Mouse (Mus musculus): ENCODE results near the gene Fam53b. TPM values are rescaled to one million over a fixed set of nuclear protein-coding genes. Genes with fewer than 3 reads are reported as not detected.

Gene Fam53b
- polyA plus RNA-seq, 1 experiment from 2014 or later, result 31.2 TPM

DNA sequence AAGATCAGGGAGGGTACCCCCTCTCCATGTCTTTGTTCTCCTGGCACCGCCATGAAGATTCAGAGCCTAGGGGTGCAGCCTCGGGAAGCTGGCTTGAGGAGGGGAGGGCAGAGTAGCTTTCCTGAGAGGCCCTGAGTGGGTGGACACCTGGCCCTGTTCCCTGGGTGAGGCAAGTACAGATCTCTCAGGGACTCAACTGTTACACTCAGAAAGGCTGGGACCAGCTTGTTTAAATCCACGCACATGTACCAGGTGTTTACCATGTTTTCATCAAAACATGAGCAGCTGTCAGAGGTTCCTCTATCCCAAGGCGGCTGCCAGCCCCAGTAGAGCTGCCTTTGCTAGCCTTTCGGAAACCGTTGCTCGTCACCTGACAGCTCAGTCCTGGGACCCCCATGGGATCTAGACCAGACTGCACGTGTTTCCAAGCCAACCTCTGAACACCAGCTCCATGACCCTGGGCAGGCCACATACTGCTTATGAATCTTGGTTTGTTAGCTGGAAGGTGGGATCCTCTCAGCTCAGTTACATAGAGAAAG is 116.4 kb downstream of the Fam53b start:
- TF ChIP-seq EP300 (IDR thresholded peaks at IDR 0.05) (no peak), CTCF (IDR thresholded peaks at IDR 0.05) (no peak)
- 76% methylated on average over 8 of the region's 8 CpGs for WGBS
- H3K4me3 ChIP-seq (ENCODE audit: low read depth, low read length), result no peak overlapping the region

DNA sequence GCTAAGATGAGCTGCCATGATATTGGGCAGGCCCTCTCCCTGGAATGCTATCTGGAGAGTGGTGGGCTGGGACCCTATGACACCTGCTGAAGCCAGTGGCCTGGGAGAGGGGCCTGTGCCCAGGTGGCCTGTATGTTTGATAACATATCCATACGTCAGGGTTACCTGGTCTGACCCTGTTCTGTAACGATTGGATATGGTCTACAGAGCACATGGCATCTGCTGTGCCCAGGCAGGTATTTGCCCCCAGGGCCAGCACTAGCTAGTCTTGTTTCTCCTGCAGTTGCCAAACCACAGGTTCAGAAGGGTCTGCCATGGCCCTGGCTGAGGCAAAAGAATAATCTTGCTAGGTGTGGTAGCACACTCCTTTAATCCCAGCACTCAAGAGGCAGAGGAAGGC is 120.1 kb downstream of the Fam53b start:
- Histone ChIP-seq H3K27me3 (replicated peaks; ENCODE audit: insufficient read depth, low read length) (no peaks in the 10 kb centered on the region), H3K4me2 (replicated peaks; ENCODE audit: low read depth, low read length) (no peak overlapping the region), H3K9me3 (ENCODE audit: low read length) (no peaks in the 10 kb centered on the region), H3K9ac (replicated peaks; ENCODE audit: low read depth) (no peak overlapping the region), H3K4me3 (ENCODE audit: low read depth, low read length) (no peak overlapping the region), H3K27ac (ENCODE audit: low read length) (no peak overlapping the region), H3K4me1 (ENCODE audit: insufficient read depth, low read depth, low read length) (peaks cover 16% of the 10 kb centered on the region; the same call in 1 of the 2 replicates), H3K36me3 (ENCODE audit: insufficient read depth, low read length) (no peaks in the 10 kb centered on the region)
- ATAC-seq (no peak), DNase-seq (ENCODE audit: low spot score) (no peak)
- WGBS, result 100% methylated on average over 2 of the region's 2 CpGs
- no peak for TF ChIP-seq CTCF (IDR thresholded peaks at IDR 0.05)
- TF ChIP-seq EP300 (IDR thresholded peaks at IDR 0.05), result no peak

More for the DNA sequence above, 116.4 kb downstream of the Fam53b start:
- H3K9me3 ChIP-seq (ENCODE audit: low read length), result no peaks in the 10 kb centered on the region
- H3K4me2 ChIP-seq (replicated peaks; ENCODE audit: low read depth, low read length), result no peak overlapping the region
- no peak for DNase-seq (ENCODE audit: low spot score)
- no peak overlapping the region for H3K9ac ChIP-seq (replicated peaks; ENCODE audit: low read depth)
- peaks cover 9% of the 10 kb centered on the region; the same call in 1 of the 2 replicates for H3K4me1 ChIP-seq (ENCODE audit: insufficient read depth, low read depth, low read length)
- no peak overlapping the region for H3K27ac ChIP-seq (ENCODE audit: low read length)
- H3K27me3 ChIP-seq (replicated peaks; ENCODE audit: insufficient read depth, low read length), result no peaks in the 10 kb centered on the region
- H3K36me3 ChIP-seq (ENCODE audit: insufficient read depth, low read length), result no peaks in the 10 kb centered on the region
- ATAC-seq, result no peak

DNA sequence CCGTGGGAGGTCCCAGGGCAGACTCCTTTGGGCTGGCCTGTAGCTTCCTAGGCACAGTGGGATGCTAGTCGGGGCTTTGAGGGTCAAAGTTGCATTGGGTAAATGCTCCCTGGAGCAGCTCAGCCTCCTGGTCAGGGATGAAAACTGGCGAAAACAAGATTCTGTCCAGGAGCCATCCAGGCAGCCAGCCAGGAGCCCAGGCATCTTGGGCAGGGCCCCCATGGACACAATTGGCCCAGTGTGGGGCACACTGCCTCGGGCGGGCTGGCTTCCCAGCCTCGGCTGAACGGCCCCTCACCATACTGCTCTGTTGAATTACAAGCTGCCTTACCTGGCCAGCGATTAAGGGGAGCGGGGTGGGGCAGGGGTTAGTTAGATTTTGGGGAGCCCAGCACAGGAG is 121.0 kb downstream of the Fam53b start:
- H3K9ac ChIP-seq (replicated peaks; ENCODE audit: low read depth), result no peak overlapping the region
- peaks cover 25% of the 10 kb centered on the region for H3K4me1 ChIP-seq (ENCODE audit: insufficient read depth, low read depth, low read length)
- H3K27me3 ChIP-seq (replicated peaks; ENCODE audit: insufficient read depth, low read length), result no peaks in the 10 kb centered on the region
- 78% methylated on average over 9 of the region's 9 CpGs for WGBS
- no peak overlapping the region for H3K4me3 ChIP-seq (ENCODE audit: low read depth, low read length)
- ATAC-seq, result no peak
- no peaks in the 10 kb centered on the region for H3K36me3 ChIP-seq (ENCODE audit: insufficient read depth, low read length)
- H3K27ac ChIP-seq (ENCODE audit: low read length), result no peak overlapping the region
- DNase-seq (ENCODE audit: low spot score), result no peak
- TF ChIP-seq EP300 (IDR thresholded peaks at IDR 0.05), result no peak
- no peak for TF ChIP-seq CTCF (IDR thresholded peaks at IDR 0.05)
- no peaks in the 10 kb centered on the region for H3K9me3 ChIP-seq (ENCODE audit: low read length)
- H3K4me2 ChIP-seq (replicated peaks; ENCODE audit: low read depth, low read length), result no peak overlapping the region

DNA sequence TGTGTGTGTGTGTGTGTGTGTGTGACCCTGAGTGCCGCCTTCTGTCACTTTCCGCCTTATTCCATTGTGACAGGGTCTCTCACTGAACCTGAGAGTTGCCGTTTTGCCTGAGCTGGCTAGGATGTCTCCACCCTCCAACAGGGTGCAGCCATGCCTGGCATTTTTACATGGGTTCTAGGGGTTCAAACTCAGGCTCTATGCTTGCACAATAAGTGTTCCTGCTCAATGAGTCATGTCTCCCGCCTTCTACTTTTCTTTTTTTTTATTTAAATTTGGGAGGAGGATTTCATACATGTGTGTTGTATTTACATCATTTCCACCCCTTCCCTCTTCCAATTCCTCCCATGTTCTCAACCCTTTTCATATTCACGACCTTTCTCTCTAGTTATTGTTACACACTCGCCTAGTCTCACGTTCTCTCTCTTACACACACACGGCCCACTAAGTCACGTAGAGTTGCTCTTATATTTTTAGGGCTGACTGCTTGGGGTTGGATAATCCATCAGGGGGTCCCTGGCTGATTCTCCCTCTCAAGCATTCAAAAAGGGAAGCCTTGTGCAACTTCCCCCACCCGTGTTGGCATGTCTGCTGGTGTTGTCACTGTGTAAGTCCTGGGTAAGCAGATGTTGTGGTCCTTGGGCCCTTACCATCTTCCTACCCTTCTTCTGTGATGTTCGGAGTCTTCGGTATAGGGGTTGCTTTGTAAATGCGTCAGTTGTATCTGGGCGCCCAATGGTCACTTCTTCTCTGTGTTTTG is 122.8 kb downstream of the Fam53b start:
- Histone ChIP-seq H3K4me3 (ENCODE audit: low read depth, low read length) (no peak overlapping the region), H3K4me1 (ENCODE audit: insufficient read depth, low read depth, low read length) (peaks cover 31% of the 10 kb centered on the region), H3K36me3 (ENCODE audit: insufficient read depth, low read length) (no peaks in the 10 kb centered on the region), H3K27ac (ENCODE audit: low read length) (no peak overlapping the region), H3K4me2 (replicated peaks; ENCODE audit: low read depth, low read length) (no peak overlapping the region), H3K27me3 (replicated peaks; ENCODE audit: insufficient read depth, low read length) (no peaks in the 10 kb centered on the region), H3K9me3 (ENCODE audit: low read length) (no peaks in the 10 kb centered on the region), H3K9ac (replicated peaks; ENCODE audit: low read depth) (no peak overlapping the region)
- DNase-seq (ENCODE audit: low spot score), result peak; percentile 52
- peak; percentile 44 for ATAC-seq
- 84% methylated on average over 14 of the region's 14 CpGs for WGBS
- TF ChIP-seq EP300 (IDR thresholded peaks at IDR 0.05) (no peak), CTCF (IDR thresholded peaks at IDR 0.05) (no peak)

DNA sequence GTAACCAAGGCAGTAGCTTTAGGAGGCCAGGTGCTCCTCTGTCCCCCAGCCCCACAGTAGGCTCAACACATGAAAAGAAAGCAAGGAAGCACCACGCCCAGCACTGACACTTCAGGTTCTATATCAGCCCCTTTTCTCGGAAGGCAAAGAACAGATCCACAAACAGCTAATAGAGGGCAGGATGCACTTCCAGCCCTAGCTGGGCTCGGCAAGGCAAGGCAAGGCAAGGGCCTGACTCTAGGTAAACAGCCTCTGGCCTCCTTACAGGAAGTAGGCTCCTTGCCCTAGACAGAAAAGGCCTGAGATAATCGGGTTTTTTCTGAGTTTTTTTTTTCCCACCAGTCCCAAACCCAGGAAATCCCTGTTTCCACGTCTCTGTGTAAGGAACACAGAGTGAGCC is 124.0 kb downstream of the Fam53b start:
- Histone ChIP-seq H3K27ac (ENCODE audit: low read length) (peak overlapping the region; percentile 38; the same call in 1 of the 2 replicates), H3K9me3 (ENCODE audit: low read length) (no peaks in the 10 kb centered on the region)
- ATAC-seq, result 0 out of 2 replicates have a peak, but pooled peaks have one; percentile 15

DNA sequence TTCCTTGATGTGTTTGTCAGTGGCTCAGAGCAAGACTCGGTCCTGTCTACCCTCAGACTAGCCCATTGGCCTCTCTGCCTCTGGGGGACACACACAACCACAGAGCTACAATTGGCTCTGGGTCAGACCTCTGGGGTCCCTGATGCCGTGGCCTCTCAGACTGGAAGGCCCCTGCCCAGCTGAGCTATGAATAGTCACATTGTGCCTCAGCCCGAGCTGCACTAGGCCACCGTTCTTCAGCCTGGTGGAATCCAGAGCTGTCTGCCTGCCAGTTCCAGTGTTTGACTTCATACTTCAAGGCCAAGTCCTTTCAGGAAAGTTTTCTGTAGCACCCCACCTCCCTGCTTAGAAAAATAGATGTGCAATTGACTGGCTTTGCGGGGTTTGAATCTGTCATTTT is 125.0 kb downstream of the Fam53b start:
- no peak overlapping the region for H3K9ac ChIP-seq (replicated peaks; ENCODE audit: low read depth)

More for the DNA sequence above, 124.0 kb downstream of the Fam53b start:
- no peaks in the 10 kb centered on the region for H3K27me3 ChIP-seq (replicated peaks; ENCODE audit: insufficient read depth, low read length)
- WGBS, result 29% methylated on average over 5 of the region's 5 CpGs
- H3K4me2 ChIP-seq (replicated peaks; ENCODE audit: low read depth, low read length), result no peak overlapping the region
- peaks cover 31% of the 10 kb centered on the region for H3K4me1 ChIP-seq (ENCODE audit: insufficient read depth, low read depth, low read length)
- no peak overlapping the region for H3K4me3 ChIP-seq (ENCODE audit: low read depth, low read length)
- DNase-seq (ENCODE audit: low spot score), result peak; percentile 20
- H3K36me3 ChIP-seq (ENCODE audit: insufficient read depth, low read length), result no peaks in the 10 kb centered on the region
- no peak overlapping the region for H3K9ac ChIP-seq (replicated peaks; ENCODE audit: low read depth)
- TF ChIP-seq CTCF (IDR thresholded peaks at IDR 0.05), result no peak; the same call in 1 of the 2 replicates
- no peak for TF ChIP-seq EP300 (IDR thresholded peaks at IDR 0.05)

More for the DNA sequence above, 125.0 kb downstream of the Fam53b start:
- H3K36me3 ChIP-seq (ENCODE audit: insufficient read depth, low read length), result no peaks in the 10 kb centered on the region
- H3K27ac ChIP-seq (ENCODE audit: low read length), result peak overlapping the region; percentile 54; the same call in 1 of the 2 replicates
- peak; percentile 51 for ATAC-seq
- peaks cover 31% of the 10 kb centered on the region for H3K4me1 ChIP-seq (ENCODE audit: insufficient read depth, low read depth, low read length)
- peak; percentile 52 for DNase-seq (ENCODE audit: low spot score)
- no peak overlapping the region for H3K4me3 ChIP-seq (ENCODE audit: low read depth, low read length)
- no peak for TF ChIP-seq CTCF (IDR thresholded peaks at IDR 0.05)
- TF ChIP-seq EP300 (IDR thresholded peaks at IDR 0.05), result no peak
- WGBS, result 33% methylated on average over 5 of the region's 5 CpGs
- no peaks in the 10 kb centered on the region for H3K27me3 ChIP-seq (replicated peaks; ENCODE audit: insufficient read depth, low read length)
- H3K9me3 ChIP-seq (ENCODE audit: low read length), result no peaks in the 10 kb centered on the region
- H3K4me2 ChIP-seq (replicated peaks; ENCODE audit: low read depth, low read length), result no peak overlapping the region

Measured in lung, postnatal 0 days (tissue).